Mouse (Mus musculus): ENCODE measurements at regions not wholly inside any gene's neighbourhood (a gene's known extent, or its start where the extent isn't known, plus 50 kb on each side); places are given as distances from the start of the nearest gene placed in this dataset.
"Not testable (repeated sequence)": the region's sequence is repeated elsewhere in the genome, so short reads cannot be mapped to it uniquely, and the experiment has no call there.

DNA sequence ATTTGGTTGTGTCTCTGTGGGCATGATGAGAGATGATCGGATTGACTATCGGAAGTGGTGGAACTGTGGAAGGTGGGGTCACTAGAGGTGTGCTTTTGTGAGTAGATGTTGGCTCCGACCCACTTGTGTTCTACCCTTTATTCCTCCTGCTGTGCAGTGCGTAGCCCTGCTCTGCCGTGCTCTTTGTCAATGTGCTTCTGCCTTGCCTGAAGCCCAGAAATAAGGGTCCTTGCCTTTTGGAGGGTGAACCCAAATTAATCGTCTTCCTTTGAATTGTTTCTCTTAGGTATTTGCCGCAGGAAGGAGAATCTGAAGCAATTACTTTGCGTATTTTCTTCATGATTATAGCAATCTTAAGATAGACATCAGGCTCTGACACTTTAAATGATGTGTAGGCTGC, 421.6 kb upstream of the Zfp507 start:
- Histone ChIP-seq H3K36me3 (no peaks in the 10 kb centered on the region), H3K4me2 (no peak overlapping the region), H3K9me3 (replicated peaks) (no peaks in the 10 kb centered on the region), H3K27me3 (no peaks in the 10 kb centered on the region), H3K9ac (no peak overlapping the region), H3K4me3 (no peak overlapping the region), H3K4me1 (replicated peaks) (no peaks in the 10 kb centered on the region), H3K27ac (no peak overlapping the region)
- WGBS, result 91% methylated on average over 8 of the region's 8 CpGs
- ATAC-seq (replicated peaks; ENCODE audit: insufficient number of reproducible peaks, insufficient read depth, low FRiP score, low read depth), result no peak

DNA sequence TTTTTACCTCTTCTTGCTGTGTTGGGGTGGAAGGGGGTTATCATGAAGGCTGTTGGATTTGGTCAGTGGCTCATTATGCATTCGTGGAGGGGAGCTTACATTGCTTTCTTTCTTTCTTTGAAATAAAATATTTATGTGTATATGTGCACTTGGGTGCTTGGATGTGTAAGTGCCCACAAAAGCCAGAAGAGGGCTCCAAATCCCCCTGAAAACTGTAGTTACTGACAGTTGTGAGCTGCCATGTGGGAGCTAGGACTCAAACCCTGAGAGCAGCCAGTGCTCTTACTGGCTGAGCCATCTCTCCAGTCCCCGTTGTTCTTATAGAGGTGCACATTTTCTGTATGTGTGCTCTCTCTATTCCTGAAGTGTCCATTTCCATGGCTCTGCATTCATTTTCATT, 415.6 kb upstream of the Zfp507 start:
- no peaks in the 10 kb centered on the region for H3K4me1 ChIP-seq (replicated peaks)
- no peaks in the 10 kb centered on the region for H3K9me3 ChIP-seq (replicated peaks)
- no peak for ATAC-seq (replicated peaks; ENCODE audit: insufficient number of reproducible peaks, insufficient read depth, low FRiP score, low read depth)
- no peaks in the 10 kb centered on the region for H3K27me3 ChIP-seq
- H3K4me3 ChIP-seq, result no peak overlapping the region
- no peak overlapping the region for H3K9ac ChIP-seq
- no peak overlapping the region for H3K4me2 ChIP-seq
- H3K36me3 ChIP-seq, result no peaks in the 10 kb centered on the region
- WGBS, result 64% methylated on average over 2 of the region's 2 CpGs
- H3K27ac ChIP-seq, result no peak overlapping the region

DNA sequence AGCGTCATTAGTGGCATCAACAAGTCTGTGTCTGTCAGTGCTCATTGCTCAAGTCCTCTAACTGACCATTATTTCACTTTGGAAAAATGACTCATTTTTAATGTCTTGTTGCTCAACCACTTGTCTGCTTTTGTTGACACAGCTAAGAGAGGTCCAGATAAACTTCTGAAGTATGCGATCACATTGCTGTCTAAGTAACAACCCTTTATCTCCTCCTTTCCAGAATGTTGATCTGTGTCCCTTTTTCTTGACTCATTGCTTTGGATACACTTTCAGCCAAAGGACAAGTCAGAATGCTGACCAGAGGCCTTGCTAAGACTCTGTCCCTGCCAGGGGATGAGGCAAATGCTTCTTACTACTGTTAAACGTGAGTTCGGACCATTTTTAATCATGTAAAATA, 407.2 kb upstream of the Zfp507 start:
- H3K27me3 ChIP-seq, result no peaks in the 10 kb centered on the region
- WGBS, result 78% methylated on average over 4 of the region's 4 CpGs
- no peak overlapping the region for H3K4me3 ChIP-seq
- H3K4me1 ChIP-seq (replicated peaks), result no peaks in the 10 kb centered on the region
- ATAC-seq (replicated peaks; ENCODE audit: insufficient number of reproducible peaks, insufficient read depth, low FRiP score, low read depth), result no peak
- H3K9ac ChIP-seq, result no peak overlapping the region
- no peaks in the 10 kb centered on the region for H3K36me3 ChIP-seq
- H3K27ac ChIP-seq, result no peak overlapping the region
- no peak overlapping the region for H3K4me2 ChIP-seq
- no peaks in the 10 kb centered on the region for H3K9me3 ChIP-seq (replicated peaks)

DNA sequence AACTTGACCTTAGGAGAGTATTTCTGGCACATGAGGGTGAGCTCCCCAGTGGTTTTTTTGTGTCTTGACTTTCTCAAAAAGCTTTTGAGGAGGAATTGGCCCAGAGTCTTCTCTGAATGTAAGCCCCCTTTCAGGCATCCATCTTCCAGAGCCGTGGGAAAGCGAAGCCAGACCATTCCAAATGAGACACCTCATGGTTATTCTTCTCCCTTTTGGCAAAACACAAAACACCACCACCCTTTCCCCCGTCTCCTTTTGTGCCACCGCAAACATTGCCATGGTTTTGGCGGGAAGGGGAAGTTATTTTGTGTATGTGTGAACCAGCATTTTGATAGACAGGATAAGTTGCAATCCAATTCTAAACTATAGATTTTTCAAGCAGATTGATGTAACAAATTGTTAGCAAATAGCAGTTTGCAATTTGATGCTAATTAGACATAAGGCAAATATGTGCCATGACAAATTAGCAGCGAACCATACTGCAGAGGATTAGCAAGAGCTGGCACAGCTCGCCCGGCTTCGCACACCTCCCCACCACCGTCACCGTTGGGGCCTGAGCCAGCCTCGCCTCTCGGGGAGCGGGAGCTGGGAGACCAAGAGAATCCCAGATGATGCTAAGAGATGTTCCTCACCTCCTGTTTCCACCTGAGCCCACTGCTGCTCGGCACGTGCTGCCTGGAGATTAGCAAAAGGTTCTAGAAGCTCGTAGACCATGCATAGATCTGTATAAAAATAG, 404.9 kb upstream of the Zfp507 start:
- Histone ChIP-seq H3K9ac (no peak overlapping the region), H3K4me2 (no peak overlapping the region), H3K4me3 (no peak overlapping the region), H3K36me3 (no peaks in the 10 kb centered on the region), H3K4me1 (replicated peaks) (no peaks in the 10 kb centered on the region), H3K9me3 (replicated peaks) (no peaks in the 10 kb centered on the region), H3K27me3 (no peaks in the 10 kb centered on the region), H3K27ac (no peak overlapping the region)
- ATAC-seq (replicated peaks; ENCODE audit: insufficient number of reproducible peaks, insufficient read depth, low FRiP score, low read depth), result no peak
- 84% methylated on average over 17 of the region's 17 CpGs for WGBS

DNA sequence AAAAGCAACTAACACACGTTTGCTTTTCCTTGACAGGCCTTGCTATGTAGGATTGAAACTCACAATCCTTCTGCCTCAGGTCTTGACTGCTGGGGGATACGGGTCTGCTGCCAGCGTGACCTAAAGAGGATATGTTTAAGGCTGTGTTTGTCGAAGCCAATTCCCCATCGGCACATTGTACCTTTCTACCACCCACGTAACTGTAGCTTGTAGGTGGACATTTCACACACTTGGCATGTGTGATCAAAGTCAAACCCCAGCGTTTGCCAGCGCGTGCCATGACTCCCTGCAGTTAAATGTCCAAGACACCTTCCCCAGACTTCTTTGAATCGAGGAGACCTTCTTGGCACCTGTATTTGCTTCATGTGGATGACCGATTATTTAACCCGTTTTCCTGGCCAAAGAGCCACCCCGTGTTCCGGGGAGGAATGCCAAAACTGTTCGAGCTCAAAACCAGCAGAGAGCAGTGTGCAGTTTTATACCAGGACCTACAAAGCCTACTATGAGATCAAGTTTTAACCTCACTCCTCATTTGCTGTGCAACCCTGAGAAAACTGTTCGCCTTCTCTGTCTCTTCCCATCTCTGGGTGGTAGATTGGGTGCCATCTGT, 395.4 kb upstream of the Zfp507 start:
- H3K36me3 ChIP-seq, result no peaks in the 10 kb centered on the region

DNA sequence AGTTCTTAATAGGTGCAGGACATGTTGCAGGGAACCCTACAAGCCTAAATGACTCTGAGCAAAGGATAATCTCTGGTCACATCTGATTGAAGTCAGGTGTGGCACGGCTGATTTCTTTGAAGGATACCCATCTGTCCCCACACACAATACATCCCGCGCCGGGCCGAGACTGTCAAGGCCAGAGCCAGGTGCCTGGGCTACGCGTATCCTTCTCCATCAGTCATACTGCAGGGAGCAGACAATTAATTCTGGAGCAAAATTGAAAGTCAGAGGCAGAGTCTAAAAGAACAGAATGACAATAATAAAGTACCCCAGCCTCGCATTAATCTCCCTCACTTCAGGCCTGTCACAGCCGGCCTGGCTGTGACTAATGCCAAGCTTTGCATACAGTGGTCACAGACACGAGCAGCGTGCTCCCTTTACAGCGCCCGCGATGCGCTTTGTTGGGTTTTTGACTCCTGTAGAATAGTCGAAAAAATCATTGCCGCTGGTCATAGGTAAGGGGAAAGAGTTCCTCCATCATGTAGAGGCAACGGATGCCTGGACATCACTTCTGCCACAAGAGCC, 393.4 kb upstream of the Zfp507 start:
- Histone ChIP-seq H3K9ac (no peak overlapping the region), H3K4me1 (replicated peaks) (no peaks in the 10 kb centered on the region), H3K4me3 (no peak overlapping the region), H3K27ac (no peak overlapping the region), H3K4me2 (no peak overlapping the region), H3K27me3 (no peaks in the 10 kb centered on the region), H3K36me3 (no peaks in the 10 kb centered on the region), H3K9me3 (replicated peaks) (no peaks in the 10 kb centered on the region)
- 78% methylated on average over 18 of the region's 18 CpGs for WGBS
- ATAC-seq (replicated peaks; ENCODE audit: insufficient number of reproducible peaks, insufficient read depth, low FRiP score, low read depth), result no peak

More for the DNA sequence above, 395.4 kb upstream of the Zfp507 start:
- ATAC-seq (replicated peaks; ENCODE audit: insufficient number of reproducible peaks, insufficient read depth, low FRiP score, low read depth), result no peak
- Histone ChIP-seq H3K27me3 (no peaks in the 10 kb centered on the region), H3K9me3 (replicated peaks) (no peaks in the 10 kb centered on the region), H3K9ac (no peak overlapping the region), H3K4me3 (no peak overlapping the region), H3K27ac (no peak overlapping the region), H3K4me2 (no peak overlapping the region), H3K4me1 (replicated peaks) (no peaks in the 10 kb centered on the region)
- WGBS, result 83% methylated on average over 16 of the region's 16 CpGs

DNA sequence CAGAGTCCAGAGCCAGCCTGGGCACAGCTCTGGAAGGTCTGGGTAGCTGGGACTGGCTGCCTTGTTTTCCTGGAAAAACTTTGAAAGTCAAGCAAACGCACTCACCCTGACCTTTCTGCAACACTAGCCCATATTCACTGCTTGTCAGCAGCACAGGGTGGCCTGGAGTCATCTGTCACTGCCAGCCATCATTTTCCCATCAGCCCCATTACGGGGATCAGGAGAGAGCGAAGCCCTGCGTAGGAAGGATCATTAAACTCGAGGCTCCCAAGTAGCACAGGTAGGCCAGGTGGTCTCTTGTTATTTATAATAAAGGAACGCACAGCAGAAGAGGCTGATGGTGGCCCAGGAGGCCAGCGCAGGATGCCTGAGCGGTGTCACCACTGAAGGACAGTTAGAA, 389.8 kb upstream of the Zfp507 start:
- no peak for ATAC-seq (replicated peaks; ENCODE audit: insufficient number of reproducible peaks, insufficient read depth, low FRiP score, low read depth)
- H3K4me1 ChIP-seq (replicated peaks), result no peaks in the 10 kb centered on the region
- H3K4me2 ChIP-seq, result no peak overlapping the region
- H3K4me3 ChIP-seq, result no peak overlapping the region
- no peaks in the 10 kb centered on the region for H3K27me3 ChIP-seq
- H3K36me3 ChIP-seq, result no peaks in the 10 kb centered on the region
- no peak overlapping the region for H3K9ac ChIP-seq
- no peak overlapping the region for H3K27ac ChIP-seq
- WGBS, result 64% methylated on average over 8 of the region's 8 CpGs
- H3K9me3 ChIP-seq (replicated peaks), result no peaks in the 10 kb centered on the region

DNA sequence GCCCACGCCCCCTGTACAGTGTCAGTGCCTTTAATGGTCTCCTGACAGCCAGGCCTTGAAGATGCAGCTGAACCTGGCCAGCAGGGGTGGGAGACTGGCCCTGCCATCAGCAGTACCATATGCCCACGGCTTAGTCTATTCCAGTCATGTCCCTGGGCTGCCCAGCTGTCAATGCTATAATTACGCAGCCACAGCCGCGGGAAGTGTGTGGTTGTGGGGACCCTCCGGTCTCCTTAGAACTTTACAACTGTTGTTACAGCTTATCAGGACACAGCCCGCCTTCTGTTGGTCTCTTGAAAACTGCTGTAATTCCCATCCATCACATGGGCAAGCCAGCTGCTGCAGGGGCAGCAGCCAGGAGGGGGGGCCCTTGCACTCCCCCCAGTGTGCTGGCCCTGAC, 375.1 kb upstream of the Zfp507 start:
- no peak for ATAC-seq (replicated peaks; ENCODE audit: insufficient number of reproducible peaks, insufficient read depth, low FRiP score, low read depth)
- H3K27ac ChIP-seq, result no peak overlapping the region
- no peak overlapping the region for H3K4me3 ChIP-seq
- no peak overlapping the region for H3K4me2 ChIP-seq
- H3K27me3 ChIP-seq, result no peaks in the 10 kb centered on the region
- H3K9ac ChIP-seq, result no peak overlapping the region
- no peaks in the 10 kb centered on the region for H3K9me3 ChIP-seq (replicated peaks)
- 39% methylated on average over 7 of the region's 7 CpGs for WGBS
- H3K36me3 ChIP-seq, result no peaks in the 10 kb centered on the region
- H3K4me1 ChIP-seq (replicated peaks), result no peaks in the 10 kb centered on the region

DNA sequence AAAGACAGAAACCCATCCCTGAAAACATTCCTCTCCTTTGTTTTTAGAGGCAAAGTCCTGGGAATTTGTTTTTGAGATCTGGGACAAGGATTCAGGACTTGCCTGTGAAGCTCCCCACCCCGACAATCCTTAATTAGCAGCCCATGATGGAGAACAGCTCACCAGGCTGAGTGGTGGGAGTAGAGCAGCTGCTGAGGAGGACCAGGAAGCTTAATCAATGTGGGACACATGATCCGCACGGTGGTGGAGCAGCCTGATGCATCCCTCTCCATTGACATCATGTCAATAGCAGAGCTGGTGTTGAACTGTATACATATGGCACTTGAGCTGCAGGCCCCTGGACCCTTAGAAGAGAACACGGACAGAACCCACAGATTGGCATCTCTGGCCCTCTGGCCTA, 372.5 kb upstream of the Zfp507 start:
- Histone ChIP-seq H3K9me3 (replicated peaks) (no peaks in the 10 kb centered on the region), H3K4me1 (replicated peaks) (no peaks in the 10 kb centered on the region), H3K9ac (no peak overlapping the region), H3K4me2 (no peak overlapping the region), H3K27me3 (no peaks in the 10 kb centered on the region), H3K36me3 (no peaks in the 10 kb centered on the region), H3K4me3 (no peak overlapping the region), H3K27ac (no peak overlapping the region)
- no peak for ATAC-seq (replicated peaks; ENCODE audit: insufficient number of reproducible peaks, insufficient read depth, low FRiP score, low read depth)
- 74% methylated on average over 4 of the region's 4 CpGs for WGBS

DNA sequence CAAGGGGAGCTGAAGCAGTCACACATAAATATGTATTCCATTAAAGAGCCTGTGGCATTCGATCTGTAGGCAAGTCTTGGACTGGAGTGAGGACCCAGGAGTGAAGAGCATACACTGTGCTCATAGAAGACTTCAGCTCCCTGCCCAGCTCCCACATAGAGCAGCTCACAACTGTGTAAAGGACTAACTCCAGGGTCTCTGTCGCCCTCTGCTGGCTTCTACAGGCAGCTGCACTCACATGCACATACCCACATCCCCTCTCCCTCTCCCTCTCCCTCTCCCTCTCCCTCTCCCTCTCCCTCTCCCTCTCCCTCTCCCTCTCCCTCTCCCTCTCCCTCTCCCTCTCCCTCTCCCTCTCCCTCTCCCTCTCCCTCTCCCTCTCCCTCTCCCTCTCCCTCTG, 369.7 kb upstream of the Zfp507 start:
- not testable (repeated sequence) for H3K4me2 ChIP-seq; ATAC-seq (replicated peaks; ENCODE audit: insufficient number of reproducible peaks, insufficient read depth, low FRiP score, low read depth); H3K27ac ChIP-seq; H3K4me3 ChIP-seq; H3K27me3 ChIP-seq; H3K36me3 ChIP-seq; H3K9me3 ChIP-seq (replicated peaks); H3K9ac ChIP-seq; H3K4me1 ChIP-seq (replicated peaks)
- WGBS, result 52% methylated on average over 2 of the region's 2 CpGs

DNA sequence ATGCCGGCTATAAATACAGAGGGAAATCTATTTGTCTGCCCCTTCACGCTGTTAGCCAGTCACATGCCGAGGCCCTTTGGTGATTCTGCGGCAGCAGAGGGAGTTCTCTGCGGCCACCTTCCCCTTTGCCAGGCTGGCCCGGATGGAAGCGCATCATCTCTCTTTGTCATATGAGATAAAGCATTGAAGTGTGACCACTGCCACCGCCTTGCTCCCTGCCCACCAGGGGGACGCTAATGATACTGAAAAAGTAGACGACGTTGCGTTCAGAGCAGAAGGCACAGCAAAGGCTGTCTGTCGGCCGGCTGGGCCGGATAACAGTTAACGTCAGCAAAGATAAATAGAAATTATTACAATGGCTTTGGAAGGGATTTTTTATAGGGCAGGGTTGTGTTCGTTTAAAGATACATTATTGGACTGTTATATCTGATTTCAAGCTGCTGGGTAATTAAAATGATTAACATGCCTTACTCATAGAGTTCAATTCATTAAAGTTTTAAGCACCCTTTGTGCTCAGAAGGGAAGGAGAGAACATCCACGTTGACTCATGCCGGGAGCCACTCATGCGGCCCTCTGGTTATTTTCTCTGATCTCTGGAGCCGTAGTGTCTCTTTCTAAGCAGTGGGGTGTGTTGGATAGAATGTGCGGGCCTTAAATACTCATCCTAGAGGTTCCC, 354.6 kb upstream of the Zfp507 start:
- Histone ChIP-seq H3K27ac (no peak overlapping the region), H3K36me3 (no peaks in the 10 kb centered on the region), H3K4me3 (no peak overlapping the region), H3K4me1 (replicated peaks) (no peaks in the 10 kb centered on the region), H3K9ac (no peak overlapping the region), H3K27me3 (no peaks in the 10 kb centered on the region), H3K4me2 (no peak overlapping the region), H3K9me3 (replicated peaks) (no peaks in the 10 kb centered on the region)
- ATAC-seq (replicated peaks; ENCODE audit: insufficient number of reproducible peaks, insufficient read depth, low FRiP score, low read depth), result no peak
- WGBS, result 74% methylated on average over 22 of the region's 22 CpGs
